Mouse (Mus musculus): ENCODE data around the gene Meox1. TPM values are rescaled to one million over a fixed set of nuclear protein-coding genes. Genes with fewer than 3 reads are reported as not detected.

The Meox1 gene
- total RNA-seq, 2 experiments from 2014 or later = 0.71 to 0.74 TPM

DNA sequence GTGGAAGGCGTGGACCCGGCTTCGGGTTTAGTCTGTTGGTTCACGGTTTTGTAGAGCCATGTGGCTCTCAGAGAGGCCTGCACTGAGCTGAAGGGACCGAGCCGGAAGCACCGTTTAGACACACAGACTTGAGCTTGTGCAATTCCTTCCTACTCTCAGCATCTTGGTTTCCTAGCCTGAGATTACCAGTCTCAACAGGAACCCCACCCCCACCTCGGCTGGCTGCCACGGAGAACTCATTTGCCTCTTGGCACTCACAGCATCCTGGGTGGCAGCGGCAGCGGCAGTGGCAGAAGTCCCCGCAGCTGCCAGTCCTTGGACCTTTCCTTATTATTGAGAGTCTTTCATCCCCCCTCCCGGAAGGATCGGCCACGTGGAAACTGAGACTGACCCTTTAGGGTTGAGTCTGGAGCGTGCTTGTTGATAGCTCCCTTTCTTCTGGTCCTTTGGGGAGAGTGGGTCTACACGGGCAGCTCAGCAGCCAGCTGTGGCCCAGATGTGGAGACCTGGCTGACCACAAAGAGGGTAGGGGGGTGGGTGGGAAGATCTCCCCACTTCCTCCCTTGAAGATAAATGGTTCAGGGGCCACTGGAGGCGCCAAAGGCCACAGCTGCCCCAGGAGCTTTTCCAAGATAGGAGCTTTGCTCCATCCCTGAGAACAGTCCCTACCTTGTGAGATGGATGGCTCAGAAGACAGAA is 24.0 kb downstream of the Meox1 start:
- DNase-seq (ENCODE audit: low spot score in 2 of 2) = peak; percentile 42 to 44
- no peak overlapping the region for H3K4me3 ChIP-seq
- no peak for TF ChIP-seq CTCF (conservative IDR thresholded peaks at IDR 0.05)
- no peak overlapping the region for H3K27ac ChIP-seq

DNA sequence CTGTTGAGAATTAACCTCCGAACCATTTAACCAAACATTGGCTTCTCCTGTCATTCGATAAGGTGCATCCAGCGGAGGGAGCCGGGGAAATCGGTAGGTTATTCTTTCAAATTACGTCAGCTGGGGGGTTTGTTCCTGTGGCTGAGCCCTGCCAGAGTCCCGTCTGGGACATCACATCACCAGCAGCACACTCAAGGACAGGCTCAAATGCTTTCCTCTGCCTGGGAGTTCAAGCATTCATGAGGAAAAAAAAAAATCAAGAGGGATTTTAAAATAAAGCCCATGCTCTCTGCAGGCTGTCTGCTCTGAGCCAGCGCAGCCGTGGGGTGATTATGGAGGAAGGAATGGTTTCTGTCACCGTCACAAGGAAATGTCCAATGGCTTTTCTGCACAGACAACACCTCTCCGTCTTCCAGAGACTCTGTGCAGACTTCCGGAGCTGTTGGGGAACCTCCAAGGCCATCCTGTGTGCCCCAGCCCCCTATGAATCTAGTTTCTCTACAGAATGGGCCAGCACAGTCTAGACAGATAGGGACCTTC is 26.6 kb downstream of the Meox1 start:
- Histone ChIP-seq H3K27ac (no peak overlapping the region), H3K4me3 (no peak overlapping the region)
- DNase-seq (ENCODE audit: low spot score in 2 of 2) = no peak
- no peak for TF ChIP-seq CTCF (conservative IDR thresholded peaks at IDR 0.05)

DNA sequence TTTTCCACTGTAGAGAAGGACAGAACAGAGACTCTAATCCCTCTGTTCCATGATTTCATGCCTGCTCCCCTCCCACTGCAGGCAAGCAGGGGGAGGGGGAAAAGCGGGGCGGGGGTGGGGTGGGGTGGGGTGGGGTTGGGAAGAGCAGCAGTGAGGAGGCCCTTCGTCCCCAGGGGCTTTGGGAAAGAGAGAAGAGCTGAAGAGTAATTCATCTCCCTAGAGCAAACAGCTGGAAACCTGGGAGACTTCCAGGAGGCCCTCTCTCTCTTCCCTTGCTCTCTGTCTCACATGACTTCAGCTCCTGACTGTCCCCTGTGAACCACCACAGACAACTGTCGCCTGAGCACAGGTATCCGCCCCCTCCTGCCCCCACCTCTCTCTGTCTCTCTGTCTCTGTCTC is 35.4 kb downstream of the Meox1 start:
- no peak for TF ChIP-seq CTCF (conservative IDR thresholded peaks at IDR 0.05)
- Histone ChIP-seq H3K4me3 (no peak overlapping the region), H3K27ac (no peak overlapping the region)
- DNase-seq (ENCODE audit: low spot score in 2 of 2) = no peak

DNA sequence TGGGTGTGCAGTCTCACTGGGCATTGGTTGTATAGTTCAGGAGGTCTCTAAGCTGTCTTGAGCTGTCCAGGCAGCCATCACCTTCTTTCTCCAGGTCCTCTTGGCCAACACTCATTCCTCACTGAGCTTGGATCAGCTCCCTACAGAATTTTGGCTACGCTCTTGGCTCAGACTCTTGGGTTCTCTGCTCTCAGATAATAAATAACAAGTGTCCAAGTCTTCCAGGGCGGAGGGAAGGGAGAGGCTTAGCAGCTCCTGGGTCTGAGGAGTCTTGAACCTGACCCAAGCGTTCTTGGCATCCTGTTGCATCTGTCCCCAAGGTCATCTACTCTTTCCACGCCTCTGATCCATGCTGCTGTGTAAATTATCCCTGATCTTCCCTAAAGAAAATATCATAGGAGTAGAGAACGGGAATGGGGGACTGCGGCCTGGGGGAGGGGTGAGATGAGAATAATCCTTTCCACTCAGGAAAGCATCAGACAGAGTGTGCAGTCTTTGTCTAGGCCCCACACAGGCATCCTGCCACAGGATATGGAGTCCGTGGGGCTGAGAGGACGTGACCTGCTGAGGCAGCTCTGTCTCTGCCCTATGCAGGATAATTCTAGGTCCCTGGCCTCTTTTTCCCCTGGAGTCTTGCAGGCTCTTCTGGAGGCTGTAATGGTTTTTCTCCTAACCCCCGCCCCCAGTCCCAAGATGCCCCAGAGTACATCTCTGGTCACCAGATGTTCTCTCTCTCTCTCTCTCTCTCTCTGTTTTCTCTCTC is 38.0 kb downstream of the Meox1 start:
- DNase-seq (ENCODE audit: low spot score in 2 of 2) = no peak
- H3K27ac ChIP-seq = no peak overlapping the region
- TF ChIP-seq CTCF (conservative IDR thresholded peaks at IDR 0.05) = no peak
- H3K4me3 ChIP-seq = no peak overlapping the region

DNA sequence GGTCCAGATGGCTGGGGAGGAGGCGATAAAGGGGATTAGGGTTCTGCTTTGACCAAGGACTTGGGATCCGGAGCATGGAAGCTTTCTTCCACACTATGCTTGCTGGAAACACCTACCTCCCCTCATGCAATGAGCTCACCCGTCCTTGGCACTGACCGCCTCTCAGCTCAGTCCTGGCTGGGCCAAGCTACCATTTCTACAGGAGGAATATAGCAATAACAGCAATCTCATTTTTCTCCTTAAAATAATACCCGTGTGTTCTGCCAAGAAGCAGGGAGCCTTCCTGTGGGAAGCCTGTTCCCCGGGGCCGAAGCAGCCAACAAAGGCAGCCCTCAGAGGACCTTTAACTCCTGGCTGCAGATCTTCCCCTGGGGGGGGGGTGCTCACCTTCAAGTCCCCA is 43.1 kb downstream of the Meox1 start:
- H3K4me3 ChIP-seq = no peak overlapping the region
- no peak for DNase-seq (ENCODE audit: low spot score in 2 of 2)
- TF ChIP-seq CTCF (conservative IDR thresholded peaks at IDR 0.05) = no peak
- no peak overlapping the region for H3K27ac ChIP-seq

DNA sequence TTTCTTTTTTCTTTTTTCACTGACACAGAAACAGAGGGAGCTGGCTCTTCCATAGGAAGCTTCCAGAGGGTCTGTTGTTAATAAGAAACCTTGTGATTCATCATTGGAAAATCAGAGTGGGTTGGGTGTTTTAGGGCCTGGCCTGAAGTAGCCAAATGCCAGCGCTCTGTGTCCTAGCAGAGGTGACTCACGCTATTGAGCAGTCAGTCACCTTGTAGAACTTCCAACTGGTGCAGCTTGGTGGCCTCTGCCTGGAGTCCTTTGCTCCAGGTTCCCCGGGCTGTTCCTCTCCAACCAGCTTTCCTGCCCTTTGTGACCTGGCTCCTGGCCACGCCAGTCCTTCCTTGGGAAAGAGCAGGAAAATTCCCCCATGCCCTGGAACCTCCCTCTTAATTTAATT is 44.9 kb downstream of the Meox1 start:
- Histone ChIP-seq H3K27ac (no peak overlapping the region), H3K4me3 (no peak overlapping the region)
- no peak for DNase-seq (ENCODE audit: low spot score in 2 of 2)
- TF ChIP-seq CTCF (conservative IDR thresholded peaks at IDR 0.05) = no peak

DNA sequence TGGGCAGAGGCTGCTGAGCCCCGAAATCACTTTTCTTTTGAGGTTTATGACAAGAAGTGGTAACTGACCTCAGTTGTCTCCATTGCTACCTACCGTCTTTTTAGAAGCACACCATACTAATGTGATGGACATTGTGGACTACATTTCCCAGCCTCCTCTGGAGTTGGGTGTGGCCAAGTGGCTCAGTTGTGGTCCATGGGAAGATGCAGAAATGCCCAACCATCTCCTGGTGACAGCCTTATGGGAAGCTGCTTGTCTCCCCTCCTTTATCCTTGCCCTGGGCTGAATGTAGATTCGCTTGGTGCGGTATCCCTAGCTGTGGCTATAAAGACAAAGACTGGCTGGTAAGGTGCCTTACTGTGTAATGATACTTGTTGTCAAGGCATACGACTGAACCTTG is 46.7 kb downstream of the Meox1 start:
- no peak for DNase-seq (ENCODE audit: low spot score in 2 of 2)
- TF ChIP-seq CTCF (conservative IDR thresholded peaks at IDR 0.05) = no peak
- H3K4me3 ChIP-seq = no peak overlapping the region
- H3K27ac ChIP-seq = no peak overlapping the region

DNA sequence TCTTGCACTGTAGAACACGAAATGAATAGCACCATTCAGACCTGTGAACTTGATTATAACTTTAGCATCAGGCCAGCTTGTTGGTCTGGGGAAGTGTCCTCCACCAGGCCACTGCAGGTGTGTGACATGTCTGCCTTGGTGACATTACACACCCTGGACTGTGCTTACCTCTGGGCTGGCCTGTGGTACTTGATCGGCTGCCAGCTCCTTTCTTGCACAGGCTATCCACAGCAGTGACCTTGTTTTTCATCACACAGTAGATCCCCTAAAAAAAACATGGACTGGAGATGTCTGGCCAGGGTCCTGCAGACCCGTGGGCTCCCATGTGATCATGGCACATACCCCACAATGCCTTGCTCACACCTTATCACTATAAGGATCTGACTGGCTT is 51.4 kb downstream of the Meox1 start:
- DNase-seq (ENCODE audit: low spot score in 2 of 2) = no peak
- no peak for TF ChIP-seq CTCF (conservative IDR thresholded peaks at IDR 0.05)
- Histone ChIP-seq H3K27ac (no peak overlapping the region), H3K4me3 (no peak overlapping the region)

DNA sequence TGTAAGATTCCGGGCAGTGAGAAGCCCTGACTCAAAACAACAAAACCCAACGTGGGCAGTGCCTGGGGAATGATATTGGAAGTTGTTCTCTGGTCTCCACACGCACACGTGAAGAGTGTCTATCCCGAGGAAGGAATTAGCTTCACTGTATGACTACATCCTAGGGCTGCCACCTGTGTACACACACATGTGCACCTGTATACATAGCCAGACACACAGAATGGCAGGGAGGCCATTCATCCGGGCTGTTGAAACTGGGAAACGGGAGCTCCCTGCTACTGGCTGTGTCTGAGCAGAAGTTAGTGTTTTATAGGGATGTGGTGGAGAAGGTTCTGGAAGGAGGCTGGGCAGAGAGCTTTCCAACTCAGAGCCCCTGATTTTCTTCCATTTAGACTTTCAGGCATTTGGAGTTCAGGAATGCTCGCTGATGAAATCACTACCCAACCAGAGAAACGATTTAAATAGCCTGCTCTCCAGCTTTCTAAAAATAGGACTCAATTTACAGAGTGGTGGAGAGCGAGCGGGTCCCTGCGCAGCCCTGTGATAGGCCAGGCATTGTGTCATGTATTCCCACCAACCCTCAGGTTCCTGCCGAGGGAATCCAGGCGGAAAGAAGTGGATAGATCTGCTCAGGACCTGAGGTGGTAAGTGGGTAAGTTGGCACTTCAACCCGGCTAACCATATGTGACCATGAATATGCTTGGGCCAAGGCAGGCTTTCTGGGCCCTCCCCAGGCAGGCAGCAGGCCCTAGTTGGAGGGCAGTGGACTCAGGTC is 52.0 kb downstream of the Meox1 start:
- TF ChIP-seq CTCF (conservative IDR thresholded peaks at IDR 0.05) = no peak
- Histone ChIP-seq H3K27ac (no peak overlapping the region), H3K4me3 (no peak overlapping the region)
- DNase-seq (ENCODE audit: low spot score in 2 of 2) = peak in 1 of 2 experiments; percentile 3

DNA sequence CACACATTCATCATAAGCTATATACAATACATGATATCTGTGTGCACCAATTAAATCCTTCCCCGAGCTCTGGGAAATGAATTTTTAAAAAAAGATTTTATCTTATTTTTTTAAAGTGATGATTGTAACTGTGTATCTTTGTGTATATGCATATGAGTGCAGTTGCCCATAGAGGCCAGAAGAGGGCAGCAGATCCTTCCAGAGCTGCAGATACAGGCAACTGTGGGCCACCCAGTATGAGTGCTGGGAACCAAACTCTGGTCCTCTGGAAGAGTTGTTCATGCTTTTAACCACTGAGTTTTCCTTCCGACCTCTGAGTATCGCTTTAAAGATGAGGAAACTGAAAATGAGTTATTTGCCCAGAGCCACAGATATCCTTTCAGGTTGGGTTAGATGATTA is 53.8 kb downstream of the Meox1 start:
- DNase-seq (ENCODE audit: low spot score in 2 of 2) = no peak
- Histone ChIP-seq H3K27ac (no peak overlapping the region), H3K4me3 (no peak overlapping the region)
- TF ChIP-seq CTCF (conservative IDR thresholded peaks at IDR 0.05) = peak; percentile 46

DNA sequence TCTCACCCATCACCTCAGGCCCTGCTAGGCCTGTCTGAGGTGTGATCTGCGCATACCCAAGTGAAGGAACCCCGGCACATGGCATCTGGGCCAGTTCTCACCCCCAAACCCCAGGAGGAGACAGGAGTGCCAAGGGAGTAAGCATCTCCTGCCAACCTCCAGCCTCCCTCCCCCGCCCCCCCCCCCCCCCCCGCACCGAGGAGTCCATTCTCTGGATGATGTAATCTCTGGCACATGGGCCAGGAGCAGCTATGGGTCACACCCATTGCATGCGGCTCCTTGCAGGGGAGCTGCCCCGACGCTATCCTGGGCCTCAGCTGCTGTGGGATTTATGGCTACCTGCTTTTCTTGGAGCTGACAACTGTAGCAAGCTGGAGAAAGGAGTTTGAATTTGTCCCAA is 54.7 kb downstream of the Meox1 start:
- no peak for TF ChIP-seq CTCF (conservative IDR thresholded peaks at IDR 0.05)
- Histone ChIP-seq H3K4me3 (no peak overlapping the region), H3K27ac (no peak overlapping the region)
- no peak for DNase-seq (ENCODE audit: low spot score in 2 of 2)

DNA sequence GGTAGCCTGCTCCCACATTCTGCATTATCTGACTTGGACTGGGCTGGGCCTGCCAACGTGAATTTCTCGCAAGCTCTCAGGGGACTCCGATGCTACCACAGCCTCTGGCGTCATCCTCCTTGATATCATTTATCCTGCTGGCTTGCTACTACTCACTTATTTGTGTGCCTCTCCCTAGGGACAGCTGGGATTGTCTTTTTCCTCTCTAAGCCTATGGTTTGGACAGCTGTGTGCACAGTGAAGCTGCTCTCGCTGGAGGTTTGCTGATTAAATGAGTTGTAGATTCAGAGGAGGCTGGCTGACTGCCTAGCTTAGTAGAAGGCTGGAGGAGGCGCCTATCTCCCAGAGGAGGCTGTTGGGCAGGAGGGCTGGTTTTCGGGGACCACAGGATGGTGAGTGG is 62.2 kb downstream of the Meox1 start:
- H3K4me3 ChIP-seq = no peak overlapping the region
- peak; percentile 35 to 61 for DNase-seq (ENCODE audit: low spot score in 2 of 2)
- no peak for TF ChIP-seq CTCF (conservative IDR thresholded peaks at IDR 0.05)
- no peak overlapping the region for H3K27ac ChIP-seq

DNA sequence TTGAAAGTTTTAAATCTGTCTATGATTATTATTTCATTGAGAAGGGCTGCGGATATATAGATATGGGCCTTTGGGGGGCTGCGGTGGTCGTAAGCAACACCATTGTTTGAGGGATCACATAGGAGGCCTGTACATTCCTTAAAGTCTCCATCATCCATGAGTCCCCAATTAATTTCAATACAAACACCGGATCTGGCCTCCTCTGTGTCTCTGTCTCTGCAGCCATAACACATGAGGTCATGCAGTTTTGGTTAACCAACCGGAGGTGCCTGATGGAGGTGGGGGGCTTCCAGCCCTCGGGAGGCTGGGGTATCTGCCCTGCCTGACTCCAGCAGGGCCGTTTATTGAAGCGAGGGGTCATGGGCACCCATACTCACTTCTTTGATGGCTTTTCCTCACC is 63.6 kb downstream of the Meox1 start:
- no peak for DNase-seq (ENCODE audit: low spot score in 2 of 2)
- TF ChIP-seq CTCF (conservative IDR thresholded peaks at IDR 0.05) = no peak
- H3K27ac ChIP-seq = no peak overlapping the region

More for the DNA sequence above, 63.6 kb downstream of the Meox1 start:
- H3K4me3 ChIP-seq = no peak overlapping the region
